Mouse (Mus musculus) erythroid progenitor cell, adult 5-6 weeks (primary cell): ENCODE measurements around the gene Itm2c. TPM values are rescaled to one million over a fixed set of nuclear protein-coding genes. Genes with fewer than 3 reads are reported as not detected.

Experiments
- ATAC-seq: replicated peaks from 2 replicates; pipeline ENCODE4 v1.8.0; 2016; ENCODE audit warnings: moderate number of reproducible peaks, mild to moderate bottlenecking, moderate TSS enrichment, inconsistent platforms; ENCODE audit not compliant: poor library complexity, low FRiP score, severe bottlenecking
- total RNA-seq, 2 experiments: library from RNA; stranded (forward) in 1 of 2; stranded (reverse) in 1 of 2; fragments of 150-400 nt in 1 of 2; fragments of 186-747, 209-891 nt in 1 of 2; gene quantifications; 2 replicates each; pipeline versions ENCODE4 v1.2.3 to v1.2.4; 2015 to 2017; ENCODE audit warnings: low replicate concordance in 2 of 2

The Itm2c gene
- total RNA-seq, 2 experiments from 2014 or later, result 3.4 to 6.3 TPM

DNA sequence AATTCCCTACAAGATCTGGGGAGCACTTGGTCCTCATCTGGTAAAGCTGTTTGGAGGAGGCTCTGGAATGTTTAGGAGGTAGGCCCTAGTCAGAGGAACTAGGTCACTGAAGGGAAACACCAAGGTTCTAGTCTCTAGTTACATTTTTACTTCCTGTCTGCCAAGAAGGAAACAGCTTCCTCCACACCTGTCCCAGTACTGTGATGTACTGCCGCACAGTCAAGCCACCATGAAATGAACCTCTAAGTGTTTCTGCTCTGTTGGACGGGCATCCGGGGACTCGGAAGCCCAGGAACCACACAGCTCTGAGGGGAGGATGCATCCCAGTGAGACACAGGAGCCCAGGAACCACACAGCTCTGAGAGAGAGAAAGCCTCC is 34.6 kb downstream of the Itm2c start:
- ATAC-seq, result no peak

DNA sequence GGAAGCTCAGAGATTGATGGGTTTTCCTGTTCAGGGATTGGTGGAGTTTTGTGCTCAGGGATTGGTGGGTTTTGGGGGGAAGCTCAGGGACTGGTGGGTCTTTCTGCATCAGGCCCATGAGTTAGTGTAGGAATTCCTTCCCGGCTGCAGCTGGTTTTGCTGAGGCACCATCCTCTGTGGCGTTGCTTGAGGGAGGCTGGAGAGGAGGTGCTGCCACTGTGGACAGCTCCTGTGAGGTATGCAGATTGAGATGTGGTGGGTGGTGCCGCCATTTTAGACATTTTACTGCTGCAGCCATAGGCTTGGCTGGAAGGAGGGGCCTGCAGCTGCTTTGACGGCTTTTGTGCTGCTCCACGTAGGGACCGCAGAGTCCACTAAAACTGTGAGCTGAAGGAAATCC is 35.3 kb downstream of the Itm2c start:
- no peak for ATAC-seq

DNA sequence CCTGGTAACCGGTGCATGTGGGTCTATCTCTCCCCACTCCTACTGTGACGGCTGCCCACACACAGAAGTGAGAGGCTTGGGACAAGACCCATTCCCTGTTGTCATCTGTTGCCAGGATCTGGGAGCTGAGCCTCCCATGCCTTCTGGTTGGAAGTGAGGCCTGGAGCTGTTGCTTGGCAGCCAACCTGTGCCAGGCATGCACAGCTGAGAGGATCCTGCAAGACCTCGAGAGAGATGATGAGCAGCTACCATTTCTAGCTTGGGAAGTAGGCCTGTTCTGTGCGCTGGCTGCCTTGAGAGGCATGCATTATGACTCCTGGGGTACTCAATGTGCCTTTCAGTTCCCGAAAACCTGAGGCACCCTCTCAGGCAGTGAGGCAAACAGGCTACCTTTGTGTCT is 37.1 kb downstream of the Itm2c start:
- ATAC-seq, result no peak

DNA sequence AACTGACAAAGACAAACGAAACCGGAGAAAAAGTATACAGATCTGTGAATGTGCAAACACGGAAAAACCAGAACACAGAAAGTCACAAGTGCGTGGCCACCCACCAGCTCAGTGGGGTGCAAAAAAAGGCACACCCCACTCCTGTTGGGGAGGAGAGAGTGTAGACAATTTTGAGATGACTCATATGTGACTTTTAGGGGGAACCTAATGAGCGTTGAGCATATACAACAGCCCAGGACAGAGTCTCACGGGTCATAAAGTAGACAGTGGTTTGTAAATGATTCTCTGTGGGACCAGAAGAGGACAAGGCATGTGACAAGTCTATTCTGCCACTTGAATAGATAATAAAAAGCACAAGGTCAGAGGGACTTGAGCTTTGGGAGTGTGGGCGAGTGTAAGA is 39.1 kb downstream of the Itm2c start:
- no peak for ATAC-seq

DNA sequence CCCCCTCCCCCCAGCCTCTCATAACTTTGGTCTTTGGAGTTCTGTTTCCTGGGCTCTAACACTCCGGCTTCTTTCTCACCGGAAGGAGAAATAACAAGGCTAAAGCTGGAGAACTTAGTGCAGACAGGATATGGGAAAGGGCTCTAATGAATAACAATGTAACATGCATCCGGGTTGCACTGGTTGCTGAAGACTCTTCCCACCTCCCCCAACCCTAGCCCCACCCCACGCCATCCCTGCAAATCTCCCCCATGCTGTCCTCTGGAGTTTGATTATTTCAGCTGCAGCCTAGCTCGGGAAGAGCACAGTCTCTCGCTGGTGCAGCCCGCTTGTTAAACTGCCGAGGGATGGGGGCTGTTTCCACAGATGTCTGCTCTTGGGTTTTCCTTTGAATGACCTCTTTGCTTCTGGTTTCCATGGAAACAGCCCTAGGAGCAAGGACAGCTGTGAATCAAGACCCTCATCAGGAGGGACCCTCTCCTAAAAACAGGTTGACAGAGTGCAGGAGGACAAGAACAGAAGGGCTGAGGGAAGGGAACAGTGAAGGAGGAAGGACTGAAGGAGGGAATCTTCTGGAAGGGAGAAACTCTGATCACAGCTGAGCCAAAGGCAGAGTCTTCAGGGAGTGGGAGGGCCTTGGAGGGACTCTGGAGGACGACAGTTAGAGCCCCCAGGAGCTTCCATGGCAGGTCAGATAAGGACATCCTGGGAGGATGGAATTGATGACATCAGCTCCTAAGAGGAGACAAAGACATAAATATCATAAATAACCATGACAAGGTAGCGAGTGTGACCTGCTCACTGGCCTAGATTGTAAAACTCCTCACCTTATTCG is 39.8 kb downstream of the Itm2c start:
- ATAC-seq, result no peak

DNA sequence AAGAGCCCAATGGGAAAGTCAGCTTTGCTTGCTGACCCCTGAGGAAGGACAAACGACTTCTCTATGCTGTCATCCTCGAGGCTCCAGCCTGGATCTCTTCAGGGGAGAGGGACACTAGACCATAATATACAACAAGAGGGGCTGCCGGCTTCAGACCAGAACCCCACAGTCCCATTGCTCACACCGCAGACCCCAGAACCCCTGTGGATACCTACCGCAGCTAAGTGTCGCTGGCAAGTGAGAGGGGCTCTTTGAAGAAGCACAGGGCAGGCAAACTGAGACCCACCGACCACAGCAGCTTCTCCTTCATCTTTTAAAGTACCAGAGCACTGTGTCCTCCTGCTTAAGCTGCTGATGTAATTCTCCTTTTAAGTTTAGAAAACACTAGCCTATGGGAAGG is 40.5 kb downstream of the Itm2c start:
- no peak for ATAC-seq

DNA sequence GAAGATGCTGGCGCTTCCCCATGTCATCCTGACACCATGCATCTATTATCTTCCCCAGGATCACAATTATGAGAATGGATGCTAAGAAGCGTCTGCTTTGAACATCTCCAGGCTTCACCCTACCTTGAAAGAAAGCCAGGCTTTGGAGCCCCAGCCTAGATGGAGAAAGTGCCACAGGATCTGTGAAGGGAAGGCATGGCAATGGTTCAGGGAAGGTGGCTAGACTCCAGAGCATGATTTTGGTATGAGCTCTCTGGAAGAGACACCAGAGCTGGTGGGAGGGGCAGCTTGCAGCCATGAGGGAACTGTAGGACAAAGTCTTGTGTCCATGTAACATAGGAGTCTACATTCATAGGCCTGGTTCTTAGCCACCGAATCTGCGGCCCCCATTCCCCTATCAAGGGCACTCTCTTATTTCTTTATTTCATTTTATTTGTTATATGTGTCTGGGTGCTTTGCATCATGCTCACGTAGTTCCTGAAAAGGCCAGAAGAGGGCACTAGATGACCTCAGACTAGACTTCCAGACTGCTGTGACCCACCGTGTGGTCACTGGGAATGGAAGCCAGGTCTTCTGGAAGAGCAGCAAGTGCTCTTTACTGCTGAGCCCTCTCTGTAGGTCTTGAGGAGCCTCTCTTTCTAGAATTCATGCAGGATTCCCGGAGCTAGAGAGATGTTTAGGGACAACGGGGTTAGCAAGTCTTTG is 41.2 kb downstream of the Itm2c start:
- 0 out of 2 replicates have a peak, but pooled peaks have one; percentile 34 for ATAC-seq

DNA sequence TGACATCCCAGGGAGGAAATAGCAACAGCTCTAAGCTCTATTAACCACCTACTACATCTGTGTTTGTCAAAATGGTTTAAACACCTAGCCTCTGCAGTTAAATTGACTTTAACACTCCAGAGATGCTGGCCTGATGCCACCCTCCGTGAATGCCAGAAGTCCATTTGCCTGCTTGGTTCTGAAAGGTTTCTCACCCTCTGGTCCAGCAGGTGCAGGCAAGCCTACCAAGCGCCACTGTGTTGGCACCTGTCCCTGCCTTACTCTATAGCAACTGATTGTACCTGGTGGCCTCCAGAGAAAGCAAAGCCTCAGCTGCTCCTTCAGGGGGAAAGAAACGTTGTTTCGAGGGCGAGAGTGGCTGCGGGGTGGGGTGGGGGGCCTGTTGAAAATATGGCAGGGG is 42.2 kb downstream of the Itm2c start:
- no peak for ATAC-seq

DNA sequence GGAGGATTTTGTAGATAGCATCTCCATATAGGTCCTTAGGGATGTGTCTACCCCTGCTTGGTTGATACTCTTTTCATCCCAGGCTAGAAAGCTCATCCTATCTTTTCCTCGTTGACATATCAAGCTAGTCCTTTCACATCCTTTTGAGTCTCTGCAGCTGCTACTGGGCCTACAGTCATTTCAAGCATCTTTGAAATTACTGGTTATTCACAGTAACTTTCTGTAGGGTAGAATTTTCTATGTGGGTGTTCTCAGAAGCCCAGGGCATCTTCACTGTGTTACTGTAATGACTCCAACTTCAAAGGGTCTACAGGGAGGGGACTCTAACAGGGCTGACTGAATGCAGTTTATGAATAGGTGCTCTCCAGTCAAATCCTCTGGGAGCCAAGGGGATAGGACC is 43.2 kb downstream of the Itm2c start:
- ATAC-seq, result no peak

DNA sequence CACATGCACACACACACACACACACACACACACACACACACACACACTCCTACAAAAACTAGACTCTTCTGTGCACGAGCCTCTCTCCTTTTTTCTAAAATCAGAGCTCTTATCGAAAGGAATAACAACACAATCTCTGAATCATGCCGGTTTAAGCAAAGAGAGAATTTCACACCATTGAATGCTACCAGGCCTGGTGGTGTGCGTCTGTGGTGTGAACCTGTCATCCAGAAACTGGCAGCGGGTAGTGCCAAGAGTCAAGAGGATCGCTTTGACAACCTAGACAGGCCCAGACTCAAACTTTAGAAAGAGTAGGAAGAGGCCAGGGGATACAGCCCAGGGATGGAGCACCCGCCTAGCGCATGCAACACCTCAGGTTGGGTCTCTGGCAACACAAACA is 48.2 kb downstream of the Itm2c start:
- ATAC-seq, result no peak

DNA sequence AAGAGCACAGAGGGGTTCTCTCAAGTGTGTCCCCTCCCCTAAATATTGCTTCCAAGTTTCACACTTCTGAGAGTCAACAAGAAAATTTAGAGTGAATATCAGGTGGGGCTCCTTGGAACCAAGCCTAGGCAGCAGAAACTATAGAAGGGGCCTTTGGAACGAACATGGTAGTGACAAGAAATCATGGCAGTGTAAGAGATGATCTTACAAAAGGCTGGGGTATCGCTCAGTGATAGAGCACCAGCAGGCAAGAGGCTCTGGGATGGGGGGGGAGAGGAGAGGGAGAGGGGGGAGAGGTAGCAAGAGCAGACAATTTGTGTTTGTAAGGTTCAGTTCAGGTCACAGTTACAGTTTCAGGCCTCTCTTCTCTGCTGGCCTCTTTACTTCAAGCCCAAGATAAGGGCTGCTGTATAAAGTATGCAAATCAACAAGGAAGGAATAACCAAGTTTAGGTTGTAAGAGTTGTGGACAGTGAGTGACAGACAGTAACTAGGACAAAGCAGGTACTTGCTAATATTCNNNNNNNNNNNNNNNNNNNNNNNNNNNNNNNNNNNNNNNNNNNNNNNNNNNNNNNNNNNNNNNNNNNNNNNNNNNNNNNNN is 55.1 kb downstream of the Itm2c start:
- ATAC-seq, result no peak

DNA sequence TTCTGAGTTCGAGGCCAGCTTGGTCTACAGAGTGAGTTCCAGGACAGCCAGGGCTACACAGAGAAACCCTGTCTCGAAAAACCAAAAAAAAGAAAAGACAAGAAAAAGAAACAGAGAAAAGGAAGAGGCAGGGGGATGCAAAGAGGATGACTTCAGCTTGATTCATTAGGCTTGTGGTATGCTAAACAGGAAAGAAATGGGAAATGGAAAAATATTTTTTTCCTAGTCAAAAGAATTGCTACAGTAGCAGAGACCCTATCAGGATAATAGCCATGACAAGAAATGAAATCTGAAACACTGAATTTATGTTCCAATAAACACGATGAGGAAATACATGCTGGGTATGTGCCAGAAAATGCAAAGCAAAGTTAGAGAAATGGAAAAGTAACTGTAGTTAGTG is 61.1 kb downstream of the Itm2c start:
- no peak for ATAC-seq

DNA sequence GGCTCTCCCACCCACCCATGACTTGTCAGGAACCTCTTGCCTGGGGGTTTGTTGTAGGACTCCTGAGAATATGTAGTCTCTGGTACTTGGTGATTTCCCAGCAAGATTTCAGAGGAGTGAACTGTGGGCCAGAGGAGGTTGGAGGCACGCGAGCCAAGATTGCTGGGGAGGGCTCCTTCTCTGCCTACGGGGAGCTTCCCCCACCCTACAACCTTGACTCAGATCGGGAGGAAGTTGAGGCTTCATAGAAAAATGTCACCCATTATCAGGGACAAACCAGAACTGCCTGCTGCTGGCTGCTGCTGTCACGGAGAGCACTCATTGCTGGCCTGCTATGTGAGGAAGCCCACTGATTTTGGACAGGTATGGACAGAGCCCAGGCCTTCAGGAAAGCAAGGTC is 63.2 kb downstream of the Itm2c start:
- no peak for ATAC-seq

DNA sequence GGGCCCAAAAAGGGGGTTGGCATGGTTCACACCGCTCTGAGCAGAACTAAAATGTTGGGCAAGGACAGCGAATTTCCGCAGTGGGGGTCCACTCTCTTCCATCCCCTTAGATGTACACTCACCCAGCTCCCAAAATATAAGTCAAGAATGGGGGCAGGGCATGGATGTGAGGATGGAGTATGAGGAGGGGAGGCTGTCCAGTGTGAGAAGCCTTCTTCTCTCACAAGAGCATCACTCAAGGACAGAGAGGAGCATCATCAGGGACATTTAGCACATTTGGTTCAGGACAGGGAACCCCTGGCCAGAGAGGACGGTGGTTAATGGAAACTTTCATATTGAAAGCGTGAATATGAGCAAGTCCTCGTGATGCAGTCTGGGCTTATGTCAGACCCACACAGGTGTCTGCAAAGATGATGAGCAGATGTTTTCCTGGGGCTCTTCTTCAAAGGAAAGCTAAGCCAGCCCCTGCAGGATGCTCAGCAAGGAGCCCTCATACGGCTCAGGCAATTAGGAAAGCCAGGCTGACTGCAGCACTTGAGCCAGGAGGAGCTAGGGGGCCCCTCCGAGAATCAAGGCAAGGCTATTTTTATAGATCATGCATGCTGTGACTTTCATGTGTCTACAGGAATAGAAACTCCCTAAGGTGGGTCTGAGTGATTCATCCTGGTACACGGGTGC is 64.0 kb downstream of the Itm2c start:
- ATAC-seq, result no peak

Other genes with a start within 250 kb of the Itm2c start
- 120 and 159 TPM in 2 replicates for gene Sp100, start 244.3 kb upstream of the Itm2c start, total RNA-seq (2015; ENCODE audit: low replicate concordance)
- 107 and 170 TPM in 2 replicates for gene Sp100, start 244.3 kb upstream of the Itm2c start, total RNA-seq (2017; ENCODE audit: low replicate concordance)
- gene A630001G21Rik, start 115.6 kb upstream of the Itm2c start, total RNA-seq (2015; ENCODE audit: low replicate concordance), result 14.4 and 23.5 TPM in 2 replicates
- gene A630001G21Rik, start 115.6 kb upstream of the Itm2c start, total RNA-seq (2017; ENCODE audit: low replicate concordance), result 6.3 and 6.7 TPM in 2 replicates
- 42.3 and 44.0 TPM in 2 replicates for gene Cab39, start 100.8 kb upstream of the Itm2c start, total RNA-seq (2015; ENCODE audit: low replicate concordance)
- gene Cab39, start 100.8 kb upstream of the Itm2c start, total RNA-seq (2017; ENCODE audit: low replicate concordance), result 46.5 and 52.2 TPM in 2 replicates
- not detected in 2 replicates for gene 4933407L21Rik, start 34.2 kb downstream of the Itm2c start, total RNA-seq (2015; ENCODE audit: low replicate concordance)
- gene 4933407L21Rik, start 34.2 kb downstream of the Itm2c start, total RNA-seq (2017; ENCODE audit: low replicate concordance), result not detected in 2 replicates
- gene Gpr55, start 66.7 kb downstream of the Itm2c start, total RNA-seq (2015; ENCODE audit: low replicate concordance), result not detected in 2 replicates
- 0.39 TPM in 1 of 2 replicates, not detected in the other for gene Gpr55, start 66.7 kb downstream of the Itm2c start, total RNA-seq (2017; ENCODE audit: low replicate concordance)
- not detected in 2 replicates for gene Spata3, start 122.5 kb downstream of the Itm2c start, total RNA-seq (2015; ENCODE audit: low replicate concordance)
- not detected in 2 replicates for gene Spata3, start 122.5 kb downstream of the Itm2c start, total RNA-seq (2017; ENCODE audit: low replicate concordance)
- not detected in 2 replicates for gene 2810459M11Rik, start 151.6 kb downstream of the Itm2c start, total RNA-seq (2015; ENCODE audit: low replicate concordance)
- not detected in 2 replicates for gene 2810459M11Rik, start 151.6 kb downstream of the Itm2c start, total RNA-seq (2017; ENCODE audit: low replicate concordance)
- gene Psmd1, start 170.1 kb downstream of the Itm2c start, total RNA-seq (2015; ENCODE audit: low replicate concordance), result 54.8 and 84.7 TPM in 2 replicates
- gene Psmd1, start 170.1 kb downstream of the Itm2c start, total RNA-seq (2017; ENCODE audit: low replicate concordance), result 83.6 and 94.6 TPM in 2 replicates
- not detected in 2 replicates for gene Htr2b, start 217.7 kb downstream of the Itm2c start, total RNA-seq (2015; ENCODE audit: low replicate concordance)
- 0.51 TPM in 1 of 2 replicates, not detected in the other for gene Htr2b, start 217.7 kb downstream of the Itm2c start, total RNA-seq (2017; ENCODE audit: low replicate concordance)
- 17.7 and 34.8 TPM in 2 replicates for gene Gm21972, start 239.4 kb downstream of the Itm2c start, total RNA-seq (2015; ENCODE audit: low replicate concordance)
- 9.0 TPM in 1 of 2 replicates, not detected in the other for gene Gm21972, start 239.4 kb downstream of the Itm2c start, total RNA-seq (2017; ENCODE audit: low replicate concordance)